Mouse (Mus musculus): Measurements from ENCODE around the gene Dusp28. TPM values are rescaled to one million over a fixed set of nuclear protein-coding genes. Genes with fewer than 3 reads are reported as not detected.

Gene Dusp28
- total and polyA plus RNA-seq, 3 experiments: 3.6 to 4.6 (median 3.6) TPM

- H3K4me1 ChIP-seq (ENCODE audit: control insufficient read depth in 1 of 2, insufficient read depth in 2 of 2): no peaks in the 10 kb centered on the region
- dilution Hi-C loops (cut with MboI; ENCODE audit: extremely low pct_ligation_motif_present, extremely low pct_unique_long_range_greater_than_20kb, low sequenced_read_pairs): no loop called here
- no peak overlapping the region for H3K9ac ChIP-seq (ENCODE audit: insufficient read depth, low read depth)
- no peak for TF ChIP-seq CHD2 (IDR thresholded peaks at IDR 0.05; ENCODE audit: low read length)
- no peak for TF ChIP-seq ZKSCAN1 (IDR thresholded peaks at IDR 0.05; ENCODE audit: borderline replicate concordance, low read depth, low read length)
- TF ChIP-seq POLR2A (IDR thresholded peaks at IDR 0.05; ENCODE audit: low read depth, low read length): no peak
- TF ChIP-seq JUN (IDR thresholded peaks at IDR 0.05; ENCODE audit: insufficient read depth, low read depth, low read length): no peak
- TF ChIP-seq SIN3A (IDR thresholded peaks at IDR 0.05; ENCODE audit: low read length): no peak
- TF ChIP-seq USF1 (IDR thresholded peaks at IDR 0.05; ENCODE audit: low read depth, low read length): no peak
- TF ChIP-seq HCFC1 (IDR thresholded peaks at IDR 0.05; ENCODE audit: low read depth, low read length): no peak
- no peak overlapping the region for H3K4me3 ChIP-seq (replicated peaks in 1 of 3; ENCODE audit: low read depth in 2 of 3, low read length in 2 of 3, poor library complexity in 1 of 3)
- DNase-seq (ENCODE audit: extremely low read depth): no peak
- in situ Hi-C loops (cut with MboI; ENCODE audit: low pct_ligation_motif_present, low pct_unique_long_range_greater_than_20kb, low sequenced_read_pairs): no loop called here
- no peaks in the 10 kb centered on the region for H3K79me2 ChIP-seq (replicated peaks; ENCODE audit: control insufficient read depth, extremely low read depth, insufficient read depth, poor library complexity, severe bottlenecking)
- no peak overlapping the region for H3K27ac ChIP-seq (ENCODE audit: insufficient read depth, low read depth)
- H3K36me3 ChIP-seq (replicated peaks in 1 of 2; ENCODE audit: control insufficient read depth in 1 of 2, insufficient read depth in 1 of 2, low read length in 1 of 2): no peaks in the 10 kb centered on the region
- peaks cover 9% of the 10 kb centered on the region for H3K9me3 ChIP-seq (replicated peaks; ENCODE audit: low read length)
- peaks cover 95% of the 10 kb centered on the region for H3K27me3 ChIP-seq (replicated peaks)
- no peak overlapping the region for H3K4me2 ChIP-seq (ENCODE audit: insufficient read depth, low read depth, poor library complexity, severe bottlenecking)
These were observed 34.1 kb upstream of the Dusp28 start for GRCm38 (mm10) chr1:92872666-92873065.

GRCm38 (mm10) chr1:92874011-92874410, 32.8 kb upstream of the Dusp28 start:
- Histone ChIP-seq H3K27ac (ENCODE audit: insufficient read depth, low read depth) (no peak overlapping the region), H3K36me3 (replicated peaks in 1 of 2; ENCODE audit: control insufficient read depth in 1 of 2, insufficient read depth in 1 of 2, low read length in 1 of 2) (no peaks in the 10 kb centered on the region), H3K9ac (ENCODE audit: insufficient read depth, low read depth) (no peak overlapping the region), H3K27me3 (replicated peaks) (peaks cover 95% of the 10 kb centered on the region), H3K9me3 (replicated peaks; ENCODE audit: low read length) (peaks cover 6% of the 10 kb centered on the region), H3K79me2 (replicated peaks; ENCODE audit: control insufficient read depth, extremely low read depth, insufficient read depth, poor library complexity, severe bottlenecking) (no peaks in the 10 kb centered on the region), H3K4me2 (ENCODE audit: insufficient read depth, low read depth, poor library complexity, severe bottlenecking) (no peak overlapping the region), H3K4me1 (ENCODE audit: control insufficient read depth in 1 of 2, insufficient read depth in 2 of 2) (no peaks in the 10 kb centered on the region), H3K4me3 (replicated peaks in 1 of 3; ENCODE audit: low read depth in 2 of 3, low read length in 2 of 3, poor library complexity in 1 of 3) (no peak overlapping the region)
- dilution Hi-C loops (cut with MboI; ENCODE audit: extremely low pct_ligation_motif_present, extremely low pct_unique_long_range_greater_than_20kb, low sequenced_read_pairs) (no loop called here), in situ Hi-C loops (cut with MboI; ENCODE audit: low pct_ligation_motif_present, low pct_unique_long_range_greater_than_20kb, low sequenced_read_pairs) (no loop called here)
- no peak for DNase-seq (ENCODE audit: extremely low read depth)
- TF ChIP-seq IRF4 (IDR thresholded peaks at IDR 0.05; ENCODE audit: low read depth, low read length): no peak
- TF ChIP-seq CTCF (conservative IDR thresholded peaks at IDR 0.05 in 1 of 2, IDR thresholded peaks at IDR 0.05 in 1 of 2; ENCODE audit: low read depth in 2 of 2, low read length in 2 of 2): no peak
- no peak for TF ChIP-seq SIN3A (IDR thresholded peaks at IDR 0.05; ENCODE audit: low read length)
- no peak for TF ChIP-seq POLR2AphosphoS2 (IDR thresholded peaks at IDR 0.05; ENCODE audit: low read depth, low read length)
- TF ChIP-seq JUND (conservative IDR thresholded peaks at IDR 0.05; ENCODE audit: low read depth, low read length): no peak
- TF ChIP-seq CHD1 (IDR thresholded peaks at IDR 0.05; ENCODE audit: low read depth, low read length): no peak
- TF ChIP-seq USF1 (IDR thresholded peaks at IDR 0.05; ENCODE audit: low read depth, low read length): no peak
- TF ChIP-seq EP300 (IDR thresholded peaks at IDR 0.05; ENCODE audit: low read length): no peak
- no peak for TF ChIP-seq NELFE (IDR thresholded peaks at IDR 0.05; ENCODE audit: low read depth, low read length)
- no peak for TF ChIP-seq POLR2A (IDR thresholded peaks at IDR 0.05; ENCODE audit: low read depth, low read length)
- no peak for TF ChIP-seq GABPA (IDR thresholded peaks at IDR 0.05; ENCODE audit: insufficient replicate concordance, low read depth, low read length)
- TF ChIP-seq ELF1 (IDR thresholded peaks at IDR 0.05; ENCODE audit: low read depth, low read length): no peak
- TF ChIP-seq TBP (conservative IDR thresholded peaks at IDR 0.05; ENCODE audit: low read depth, low read length): no peak
- no peak for TF ChIP-seq E2F4 (IDR thresholded peaks at IDR 0.05; ENCODE audit: insufficient replicate concordance, low read depth, low read length)
- TF ChIP-seq USF2 (conservative IDR thresholded peaks at IDR 0.05; ENCODE audit: low read depth, low read length): no peak
- no peak for TF ChIP-seq MAZ (IDR thresholded peaks at IDR 0.05; ENCODE audit: low read depth, low read length)
- no peak for TF ChIP-seq MXI1 (IDR thresholded peaks at IDR 0.05; ENCODE audit: low read depth, low read length)
- no peak for TF ChIP-seq ZNF384 (IDR thresholded peaks at IDR 0.05; ENCODE audit: low read depth, low read length)
- TF ChIP-seq MAFK (IDR thresholded peaks at IDR 0.05; ENCODE audit: insufficient replicate concordance, low read length): no peak
- no peak for TF ChIP-seq ZMIZ1 (IDR thresholded peaks at IDR 0.05; ENCODE audit: low read depth, low read length)

All from CH12.LX (cell line).